In the genomic region with DNA sequence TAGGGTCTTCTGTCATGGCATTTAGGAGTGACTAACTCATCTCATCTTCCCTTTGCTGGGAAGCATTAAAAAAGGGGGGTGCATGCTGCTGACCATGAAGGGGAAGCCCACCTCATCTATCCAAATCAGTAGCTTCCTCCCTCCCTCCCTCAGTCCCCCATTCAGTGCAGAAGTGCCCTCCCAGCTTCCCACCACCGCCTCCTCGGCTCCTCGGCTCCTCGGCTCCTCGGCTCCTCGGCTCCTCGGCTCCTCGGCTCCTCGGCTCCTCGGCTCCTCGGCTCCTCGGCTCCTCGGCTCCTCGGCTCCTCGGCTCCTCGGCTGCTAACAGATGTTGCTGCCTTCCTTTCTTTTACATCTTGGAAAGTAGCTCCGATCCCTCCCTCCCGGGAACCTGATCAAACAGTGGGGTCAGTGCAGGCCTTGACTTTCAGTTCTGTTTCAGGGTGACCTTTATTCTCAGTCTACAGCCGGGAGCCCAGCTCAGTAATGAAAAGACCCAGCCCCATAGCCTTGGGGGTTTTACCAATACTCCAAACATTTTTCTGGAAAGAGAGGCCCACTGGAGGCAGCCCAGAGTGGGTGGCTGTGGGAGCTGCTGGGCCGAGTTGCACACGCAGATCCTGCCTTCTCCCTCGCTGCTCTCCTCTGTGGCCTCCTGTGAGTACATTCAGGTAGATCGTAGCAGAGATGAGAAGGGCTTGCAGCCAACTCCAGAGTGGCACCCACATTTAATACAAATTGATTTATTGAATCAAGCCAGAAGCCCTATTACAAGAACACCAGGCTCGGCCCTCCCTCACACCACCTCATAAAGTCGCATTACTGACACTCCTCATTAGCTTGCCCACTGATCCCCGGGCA, we compare ENCODE assay signal across 8 mouse cellular contexts.
DNase-seq lines count a peak whose midpoint lies in the region; ATAC-seq and TF ChIP-seq lines count a peak whose summit lies in the region.

No protein-coding gene starts in this region.

- H3K36me3 ChIP-seq in kidney, embryonic 16.5 days (ENCODE audit: insufficient read depth, low read length): no peaks in the 10 kb centered on the region
- H3K36me3 ChIP-seq in small intestine, adult 2 months (ENCODE audit: control insufficient read depth, insufficient read depth, low read length): peaks cover 5% of the 10 kb centered on the region; the same call in 1 of the 2 replicates

- H3K4me1 ChIP-seq in kidney, embryonic 16.5 days (ENCODE audit: insufficient read depth, low read length): peaks cover 70% of the 10 kb centered on the region
- peaks cover 2% of the 10 kb centered on the region; the same call in 1 of the 2 replicates for H3K4me1 ChIP-seq in small intestine, adult 2 months (ENCODE audit: control insufficient read depth, insufficient read depth, insufficient read length, low read length)

- H3K27me3 ChIP-seq in kidney, embryonic 16.5 days (ENCODE audit: insufficient read depth, low read length): no peaks in the 10 kb centered on the region
- H3K27me3 ChIP-seq in small intestine, adult 2 months (ENCODE audit: control insufficient read depth, insufficient read depth, low read length): no peaks in the 10 kb centered on the region

- ATAC-seq in granulocyte monocyte progenitor cell, adult 5-6 weeks (replicated peaks; ENCODE audit: poor library complexity, severe bottlenecking): peak; percentile 59
- peak; percentile 46 for ATAC-seq in kidney, embryonic 16.5 days (ENCODE audit: low FRiP score, low TSS enrichment)
- peak; percentile 72 for ATAC-seq in megakaryocyte-erythroid progenitor cell, adult 5-6 weeks (replicated peaks; ENCODE audit: low FRiP score, low TSS enrichment, poor library complexity, severe bottlenecking)

- WGBS in kidney, embryonic 16.5 days: 2% methylated on average over 26 of the region's 26 CpGs
- 29% methylated on average over 26 of the region's 26 CpGs for WGBS in small intestine, adult 2 months

- no peak for TF ChIP-seq CTCF in small intestine, adult 2 months (IDR thresholded peaks at IDR 0.05; ENCODE audit: extremely low read depth, insufficient read length, insufficient replicate concordance, low read depth, low read length)

- no peak for TF ChIP-seq POLR2A in small intestine, adult 2 months (IDR thresholded peaks at IDR 0.05; ENCODE audit: low read depth, low read length)

- peak overlapping the region; percentile 20 for H3K4me3 ChIP-seq in kidney, embryonic 16.5 days (ENCODE audit: low read length)
- H3K4me3 ChIP-seq in small intestine, adult 2 months (ENCODE audit: low read depth, low read length): peak overlapping the region; percentile 11; the same call in 1 of the 2 replicates

- H3K27ac ChIP-seq in kidney, embryonic 16.5 days (ENCODE audit: low read length): peak overlapping the region; percentile 87
- H3K27ac ChIP-seq in small intestine, adult 2 months (ENCODE audit: insufficient read depth, low read depth, low read length): peak overlapping the region; percentile 52

- H3K4me2 ChIP-seq in kidney, embryonic 16.5 days (replicated peaks; ENCODE audit: low read depth, low read length): peak overlapping the region; percentile 48

- H3K9me3 ChIP-seq in kidney, embryonic 16.5 days (ENCODE audit: low read length): no peaks in the 10 kb centered on the region

- DNase-seq in 416B (ENCODE audit: low read depth): peak; percentile 54
- DNase-seq in adrenal gland, adult 2 months: peak; percentile 61
- DNase-seq in embryo, embryonic 11.5 days (ENCODE audit: low read depth, low spot score): peak; percentile 47
- no peak for DNase-seq in spleen, adult 18-20 months

- peak overlapping the region; percentile 64 for H3K9ac ChIP-seq in kidney, embryonic 16.5 days (replicated peaks; ENCODE audit: low read length)

Comparison
In these comparisons a context has a peak if more than half of its experiments do, and no peak if none do; other contexts are left out.
1. DNase-seq: peak in 416B (single experiment), adrenal gland, adult 2 months (single experiment) and embryo, embryonic 11.5 days (single experiment); none in spleen, adult 18-20 months (0 of 2).
2. Peak in every context shown above with its lines, with median percentiles within 50 percentile points of each other: ATAC-seq.